Mouse (Mus musculus) hindbrain, embryonic 15.5 days (tissue): ENCODE measurements at regions not wholly inside any gene's neighbourhood (a gene's known extent, or its start where the extent isn't known, plus 50 kb on each side); places are given as distances from the start of the nearest gene placed in this dataset.
A peak's percentile ranks its signal among the peaks of the same experiment; 100 is the strongest.

Experiments
- ATAC-seq: fragments of 200-750 bp; cut with Nextera tagmentation; 2 replicates; pipeline ENCODE4 v1.8.0; 2017; ENCODE audit warnings: low read depth, moderate number of reproducible peaks, moderate TSS enrichment; ENCODE audit not compliant: low FRiP score
- H3K27ac ChIP-seq: fragments of 300-500 bp; sonication (generic); replicated peaks from 2 replicates; pipeline ENCODE4 v1.5.1; 2015; ENCODE audit warnings: mild to moderate bottlenecking, inconsistent platforms
- H3K27me3 ChIP-seq: fragments of 300-500 bp; sonication (generic); 2 replicates; pipeline ENCODE4 v1.6.1; 2015; ENCODE audit warnings: control low read depth, inconsistent platforms
- H3K36me3 ChIP-seq: fragments of 300-500 bp; sonication (generic); 2 replicates; pipeline ENCODE4 v1.6.1; 2015; ENCODE audit warnings: control low read depth, inconsistent platforms
- H3K4me1 ChIP-seq: fragments of 300-500 bp; sonication (generic); replicated peaks from 2 replicates; pipeline ENCODE4 v1.6.1; 2015; ENCODE audit warnings: control low read depth, inconsistent platforms
- H3K4me2 ChIP-seq: fragments of 300-500 bp; sonication (generic); 2 replicates; pipeline ENCODE4 v1.6.1; 2015; ENCODE audit warnings: moderate library complexity, mild to moderate bottlenecking, inconsistent platforms
- H3K4me3 ChIP-seq: fragments of 300-500 bp; sonication (generic); 2 replicates; pipeline ENCODE4 v1.5.1; 2015; ENCODE audit warnings: mild to moderate bottlenecking, inconsistent platforms
- H3K9ac ChIP-seq: fragments of 300-500 bp; sonication (generic); 2 replicates; pipeline ENCODE4 v1.6.1; 2015; ENCODE audit warnings: inconsistent platforms
- H3K9me3 ChIP-seq: fragments of 300-500 bp; sonication (generic); 2 replicates; pipeline ENCODE4 v1.6.1; 2016; ENCODE audit warnings: control low read depth, inconsistent platforms
- WGBS: fragments of 180-500 bp; shearing (Covaris S2); methylation state at CpG from one replicate; pipeline ENCODE4 v1.1.7; 2015; 5-methylcytosine and 5-hydroxymethylcytosine counted together

DNA sequence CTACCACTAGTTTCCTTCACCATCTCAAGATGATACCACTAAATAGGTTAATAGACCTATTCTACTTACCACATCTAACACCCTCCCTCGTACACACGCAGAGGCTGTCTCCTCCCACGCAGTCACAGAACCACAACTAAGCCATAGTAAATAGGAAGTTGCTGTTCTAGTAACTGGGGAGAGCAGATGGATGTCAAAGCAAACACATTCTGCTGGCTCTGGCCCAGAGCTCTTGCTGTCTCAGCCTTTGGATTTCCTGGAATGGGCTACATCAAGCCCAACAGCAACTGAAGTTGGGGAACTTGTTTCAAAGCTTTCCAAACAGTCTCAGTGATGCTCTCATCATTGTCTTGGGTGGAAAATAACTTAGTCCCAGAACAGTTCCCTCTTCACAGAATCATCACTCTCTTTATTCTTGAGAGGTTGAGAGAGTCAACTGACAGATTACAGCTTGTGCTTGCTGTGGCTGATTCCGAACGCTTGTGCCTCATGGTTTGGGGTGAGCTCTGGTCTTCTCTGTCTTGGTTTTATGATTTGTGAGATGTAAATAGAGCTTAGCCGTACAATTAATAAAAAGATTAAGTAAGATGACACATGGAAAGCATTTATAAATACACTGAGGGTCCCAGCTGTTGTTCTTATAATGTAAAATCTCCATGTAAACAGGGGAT, 538.5 kb upstream of the Klf4 start:
- ATAC-seq, result no peak
- no peaks in the 10 kb centered on the region for H3K36me3 ChIP-seq
- no peak overlapping the region for H3K9ac ChIP-seq
- H3K9me3 ChIP-seq, result no peaks in the 10 kb centered on the region
- no peak overlapping the region for H3K4me3 ChIP-seq
- H3K4me2 ChIP-seq, result no peak overlapping the region
- H3K4me1 ChIP-seq, result no peaks in the 10 kb centered on the region
- no peaks in the 10 kb centered on the region for H3K27me3 ChIP-seq
- 80% methylated on average over 6 of the region's 6 CpGs for WGBS
- no peak overlapping the region for H3K27ac ChIP-seq

DNA sequence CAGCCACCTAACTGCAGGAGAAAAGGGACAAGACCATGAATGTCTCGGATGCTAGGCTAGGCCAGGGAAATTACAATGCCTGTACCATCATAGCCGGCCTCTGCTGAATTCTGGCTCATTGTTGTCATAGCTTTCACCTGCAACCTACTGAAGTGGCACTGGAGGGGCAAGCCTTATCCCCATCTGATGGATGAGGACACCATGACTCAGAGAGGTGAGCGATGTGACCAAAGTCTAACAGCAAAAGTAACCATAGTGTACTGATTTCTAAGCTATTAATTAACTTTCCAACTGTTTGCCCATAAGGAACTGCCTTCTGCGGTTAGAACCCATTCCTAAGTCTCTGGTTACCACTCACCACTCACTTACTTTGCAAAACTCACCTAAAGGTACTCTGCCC, 536.6 kb upstream of the Klf4 start:
- no peaks in the 10 kb centered on the region for H3K36me3 ChIP-seq
- no peak overlapping the region for H3K27ac ChIP-seq
- no peak overlapping the region for H3K9ac ChIP-seq
- no peak for ATAC-seq
- no peak overlapping the region for H3K4me3 ChIP-seq
- H3K4me2 ChIP-seq, result no peak overlapping the region
- no peaks in the 10 kb centered on the region for H3K27me3 ChIP-seq
- H3K9me3 ChIP-seq, result no peaks in the 10 kb centered on the region
- WGBS, result 91% methylated on average over 4 of the region's 4 CpGs
- H3K4me1 ChIP-seq, result no peaks in the 10 kb centered on the region

DNA sequence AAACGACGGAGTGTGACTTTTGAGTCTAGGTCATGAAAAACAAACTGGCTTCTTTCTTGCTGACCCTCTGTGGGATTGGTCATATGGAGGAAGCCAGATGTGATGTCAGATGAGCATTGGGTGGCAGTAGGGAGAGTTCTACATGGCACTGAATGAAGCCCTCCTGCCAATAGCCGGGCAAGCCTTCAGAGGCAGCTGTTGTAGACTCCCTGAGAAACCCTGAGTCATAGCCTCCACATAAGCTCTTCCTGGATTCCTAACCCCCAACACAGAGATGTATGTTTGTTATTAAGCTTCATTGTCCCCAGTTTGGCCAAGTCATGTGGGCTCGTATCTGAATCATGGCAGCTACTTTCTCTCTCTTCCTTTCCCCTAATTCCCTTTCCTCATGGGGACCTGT, 532.4 kb upstream of the Klf4 start:
- no peak overlapping the region for H3K4me2 ChIP-seq
- H3K9me3 ChIP-seq, result no peaks in the 10 kb centered on the region
- H3K9ac ChIP-seq, result no peak overlapping the region
- no peaks in the 10 kb centered on the region for H3K36me3 ChIP-seq
- no peak for ATAC-seq
- H3K27me3 ChIP-seq, result no peaks in the 10 kb centered on the region
- WGBS, result 94% methylated on average over 4 of the region's 4 CpGs
- H3K4me1 ChIP-seq, result no peaks in the 10 kb centered on the region
- no peak overlapping the region for H3K27ac ChIP-seq
- no peak overlapping the region for H3K4me3 ChIP-seq

DNA sequence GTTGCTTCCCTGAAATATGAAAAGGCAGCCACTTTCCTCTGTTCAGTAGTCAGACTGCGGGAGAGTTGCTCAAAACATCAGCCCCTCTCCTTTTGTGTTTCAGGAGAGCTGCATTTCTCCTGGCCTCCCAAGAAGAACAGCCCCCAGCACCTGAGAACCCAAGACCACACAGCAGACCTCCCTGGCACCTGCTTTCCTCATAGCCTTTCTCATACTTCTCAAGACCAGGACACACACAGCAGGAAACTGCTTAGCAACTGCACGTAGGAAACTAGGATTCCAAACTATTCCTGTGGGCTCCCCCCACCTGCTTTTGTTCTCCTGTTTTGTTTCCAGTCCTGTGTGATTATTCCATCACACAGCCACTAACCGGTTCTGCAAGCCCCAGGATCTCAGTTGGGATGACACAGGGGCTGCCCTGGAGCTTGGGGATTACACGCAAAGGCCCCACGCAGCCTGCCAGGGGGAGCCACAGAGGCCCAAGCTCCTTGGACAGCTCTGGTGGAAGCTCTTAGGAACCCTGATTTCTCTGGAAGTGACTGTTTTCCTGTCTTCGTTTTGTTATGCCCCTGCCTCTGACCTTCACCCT, 519.6 kb upstream of the Klf4 start:
- 30% methylated on average over 6 of the region's 6 CpGs for WGBS
- Histone ChIP-seq H3K4me1 (peaks cover 6% of the 10 kb centered on the region; the same call in 1 of the 2 replicates), H3K27me3 (no peaks in the 10 kb centered on the region), H3K4me3 (no peak overlapping the region), H3K9me3 (no peaks in the 10 kb centered on the region), H3K27ac (no peak overlapping the region), H3K9ac (no peak overlapping the region), H3K4me2 (no peak overlapping the region), H3K36me3 (no peaks in the 10 kb centered on the region)
- ATAC-seq, result no peak; the same call in 1 of the 2 replicates

DNA sequence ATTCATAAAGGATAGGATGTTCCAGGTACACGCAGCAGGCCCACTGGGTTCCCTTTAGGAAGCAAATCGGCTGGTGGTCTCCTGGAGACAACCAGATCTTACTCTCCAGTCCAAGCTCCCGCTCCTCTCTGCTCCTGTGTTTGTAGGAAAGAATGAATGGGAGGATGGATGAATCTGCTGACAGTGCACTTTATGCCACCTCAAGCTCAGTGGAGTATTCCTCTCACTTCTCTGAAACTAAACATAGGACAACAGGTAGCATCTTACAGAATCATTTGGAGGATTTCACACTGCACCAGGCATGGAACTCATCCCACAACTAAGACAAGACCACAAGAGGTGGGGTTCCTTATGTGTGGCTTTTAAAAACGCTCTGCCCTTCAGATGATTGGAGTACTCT, 507.1 kb upstream of the Klf4 start:
- H3K27me3 ChIP-seq, result no peaks in the 10 kb centered on the region
- H3K4me1 ChIP-seq, result no peaks in the 10 kb centered on the region
- H3K9me3 ChIP-seq, result no peaks in the 10 kb centered on the region
- no peak overlapping the region for H3K4me2 ChIP-seq
- no peak overlapping the region for H3K9ac ChIP-seq
- H3K27ac ChIP-seq, result no peak overlapping the region
- H3K36me3 ChIP-seq, result no peaks in the 10 kb centered on the region
- H3K4me3 ChIP-seq, result no peak overlapping the region
- 92% methylated on average over 4 of the region's 4 CpGs for WGBS
- no peak for ATAC-seq

DNA sequence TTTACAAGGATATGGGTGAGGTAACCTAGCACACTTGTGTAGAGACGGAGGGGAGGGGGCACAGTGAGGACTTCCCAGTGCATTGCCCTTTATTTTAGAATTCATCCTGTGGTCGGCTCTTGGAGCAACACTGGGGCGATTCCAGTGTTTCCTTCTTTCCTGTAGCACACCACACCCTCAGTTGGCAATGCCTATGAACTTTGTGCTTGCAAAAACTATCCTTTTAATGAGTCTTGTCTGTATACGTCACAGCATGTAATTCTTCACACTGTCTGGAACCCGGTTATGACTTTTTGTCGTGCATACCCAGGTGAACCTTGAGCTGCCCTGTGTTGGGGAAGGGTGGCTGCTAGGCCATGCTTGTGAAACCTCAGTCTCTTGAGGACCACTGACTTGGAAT, 504.1 kb upstream of the Klf4 start:
- WGBS, result 83% methylated on average over 6 of the region's 6 CpGs
- Histone ChIP-seq H3K9ac (no peak overlapping the region), H3K36me3 (no peaks in the 10 kb centered on the region), H3K4me3 (no peak overlapping the region), H3K9me3 (no peaks in the 10 kb centered on the region), H3K4me1 (no peaks in the 10 kb centered on the region), H3K27me3 (no peaks in the 10 kb centered on the region), H3K27ac (0 out of 2 replicates have a peak overlapping the region, but pooled peaks have one; percentile 34), H3K4me2 (no peak overlapping the region)
- ATAC-seq, result no peak

DNA sequence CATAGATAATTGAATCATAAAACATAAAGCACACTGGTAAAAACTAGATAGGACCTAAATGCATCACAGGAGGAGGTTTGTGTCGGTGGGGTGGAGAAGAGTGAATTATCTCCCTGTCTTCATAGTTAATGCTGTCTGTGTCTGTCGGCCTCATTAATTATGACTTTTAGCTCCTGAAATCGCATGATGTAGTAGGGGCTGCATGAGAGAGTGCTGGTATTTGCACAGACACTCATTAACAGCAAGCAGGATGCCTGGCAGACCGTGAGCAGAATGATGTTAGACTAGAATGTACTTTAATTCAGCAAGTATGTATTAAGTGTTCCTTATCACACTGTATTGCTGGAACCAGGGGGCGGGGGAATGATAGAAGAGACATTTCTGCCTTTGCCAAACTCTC, 503.3 kb upstream of the Klf4 start:
- 56% methylated on average over 5 of the region's 5 CpGs for WGBS

DNA sequence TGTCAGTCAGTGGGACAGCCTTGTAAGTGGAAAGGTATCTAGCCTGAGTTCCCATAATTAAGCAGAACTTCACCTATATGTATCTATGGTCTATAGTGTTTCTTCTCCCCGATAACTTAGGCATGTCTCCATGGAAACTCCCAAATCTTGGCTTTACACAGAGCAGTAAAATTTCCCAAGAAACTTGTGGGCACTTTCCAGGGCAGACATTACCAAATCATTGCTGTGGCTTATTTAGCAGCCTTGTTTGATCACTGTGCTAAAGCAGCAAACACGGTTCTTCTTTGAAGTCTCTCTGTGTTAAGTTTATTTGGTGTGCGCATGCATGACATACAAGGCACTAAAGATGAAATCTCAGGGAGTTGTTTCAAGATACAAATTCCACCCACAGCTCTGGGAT, 496.2 kb upstream of the Klf4 start:
- 84% methylated on average over 3 of the region's 3 CpGs for WGBS

More for the DNA sequence above, 503.3 kb upstream of the Klf4 start:
- Histone ChIP-seq H3K9ac (no peak overlapping the region), H3K27me3 (no peaks in the 10 kb centered on the region), H3K4me2 (no peak overlapping the region), H3K4me1 (no peaks in the 10 kb centered on the region), H3K27ac (0 out of 2 replicates have a peak overlapping the region, but pooled peaks have one; percentile 34), H3K36me3 (no peaks in the 10 kb centered on the region), H3K9me3 (no peaks in the 10 kb centered on the region), H3K4me3 (no peak overlapping the region)
- ATAC-seq, result peak; percentile 65; the same call in 1 of the 2 replicates

DNA sequence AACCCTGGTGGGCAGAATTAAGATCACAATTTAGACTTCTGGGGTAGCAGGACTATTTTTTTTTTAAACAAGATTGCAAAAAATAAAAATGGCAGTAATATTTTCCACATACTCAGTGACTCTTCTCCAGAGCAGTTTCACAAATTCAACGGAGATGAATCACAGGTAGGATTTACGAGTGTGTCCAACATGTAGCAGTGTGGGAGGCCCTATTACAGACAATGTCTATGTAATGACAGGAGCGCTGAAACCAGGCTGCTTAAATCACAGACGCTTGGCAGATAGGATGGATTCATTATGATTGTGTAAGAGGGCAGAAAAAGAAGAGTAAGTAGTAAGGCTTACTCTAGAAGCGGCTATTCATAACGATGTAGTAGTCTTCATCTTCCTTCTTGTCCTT, 495.0 kb upstream of the Klf4 start:
- Histone ChIP-seq H3K4me3 (no peak overlapping the region), H3K4me1 (no peaks in the 10 kb centered on the region), H3K27me3 (no peaks in the 10 kb centered on the region), H3K36me3 (no peaks in the 10 kb centered on the region), H3K9ac (no peak overlapping the region), H3K27ac (no peak overlapping the region), H3K9me3 (no peaks in the 10 kb centered on the region), H3K4me2 (no peak overlapping the region)
- ATAC-seq, result no peak
- 92% methylated on average over 6 of the region's 6 CpGs for WGBS

More for the DNA sequence above, 496.2 kb upstream of the Klf4 start:
- no peak overlapping the region for H3K4me2 ChIP-seq
- H3K4me1 ChIP-seq, result no peaks in the 10 kb centered on the region
- no peaks in the 10 kb centered on the region for H3K9me3 ChIP-seq
- no peak overlapping the region for H3K9ac ChIP-seq
- no peak overlapping the region for H3K4me3 ChIP-seq
- no peaks in the 10 kb centered on the region for H3K27me3 ChIP-seq
- ATAC-seq, result no peak
- H3K36me3 ChIP-seq, result no peaks in the 10 kb centered on the region
- no peak overlapping the region for H3K27ac ChIP-seq

DNA sequence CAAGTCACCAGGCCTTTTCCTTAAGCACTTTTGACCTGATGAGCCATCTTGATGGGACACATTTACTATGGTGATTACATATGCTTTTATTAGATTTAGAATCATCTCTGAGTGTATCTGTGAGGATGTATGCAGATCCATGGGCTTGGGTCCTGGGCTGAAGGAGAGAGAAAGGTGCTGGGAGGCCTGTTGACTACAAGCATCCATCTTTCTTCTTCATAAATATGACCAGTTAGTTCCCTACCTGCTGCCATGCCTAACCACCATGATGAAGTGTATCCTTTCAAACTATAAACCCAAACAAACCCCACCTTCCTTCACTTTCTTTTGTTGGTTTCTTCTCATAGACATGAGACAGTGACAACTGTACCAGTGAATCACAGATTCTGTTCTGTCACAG, 492.2 kb upstream of the Klf4 start:
- Histone ChIP-seq H3K9ac (no peak overlapping the region), H3K27ac (no peak overlapping the region)
- no peak for ATAC-seq

DNA sequence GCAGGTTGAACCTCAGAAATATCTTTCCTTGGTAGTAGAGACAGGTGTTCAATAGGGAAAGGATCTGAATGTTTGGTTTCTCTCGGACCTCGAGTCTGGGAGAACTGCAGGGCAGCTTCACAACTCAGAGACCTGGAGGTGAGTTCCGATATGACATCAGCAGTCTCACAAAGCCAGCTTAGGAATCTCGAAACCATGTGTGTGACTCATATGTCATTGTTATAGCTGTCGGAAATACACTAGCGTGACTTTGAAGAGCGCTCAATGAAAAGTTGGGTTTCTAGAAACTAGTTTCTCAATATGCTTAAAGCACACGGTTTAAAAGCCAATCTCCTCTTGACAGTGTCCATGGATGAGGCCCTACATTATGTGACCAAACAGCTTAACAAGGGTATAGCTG, 485.9 kb upstream of the Klf4 start:
- no peak overlapping the region for H3K4me3 ChIP-seq

More for the DNA sequence above, 492.2 kb upstream of the Klf4 start:
- Histone ChIP-seq H3K27me3 (no peaks in the 10 kb centered on the region), H3K4me1 (no peaks in the 10 kb centered on the region), H3K4me3 (no peak overlapping the region), H3K36me3 (no peaks in the 10 kb centered on the region), H3K4me2 (no peak overlapping the region), H3K9me3 (no peaks in the 10 kb centered on the region)

DNA sequence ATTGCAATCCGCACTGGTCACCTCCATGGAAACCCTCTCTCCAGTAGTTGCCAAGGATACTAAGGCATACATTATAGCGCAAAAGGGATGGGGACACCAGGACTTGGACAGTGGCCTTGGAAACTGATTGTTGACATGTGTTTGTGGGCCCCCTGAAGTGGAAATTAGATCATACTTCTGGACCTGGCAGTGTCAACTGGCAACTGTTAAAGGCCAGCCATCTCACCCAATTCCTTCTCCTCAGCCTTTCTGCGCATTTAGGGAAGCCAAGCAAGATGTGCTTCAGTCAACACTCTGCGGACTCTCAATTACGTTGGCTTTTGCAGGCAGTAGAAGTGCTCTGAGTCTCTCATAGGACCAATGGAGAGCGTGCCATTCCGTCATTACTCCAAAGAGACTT, 483.2 kb upstream of the Klf4 start:
- ATAC-seq, result no peak
- H3K4me2 ChIP-seq, result no peak overlapping the region
- H3K4me3 ChIP-seq, result no peak overlapping the region
- H3K9me3 ChIP-seq, result no peaks in the 10 kb centered on the region
- no peak overlapping the region for H3K27ac ChIP-seq
- WGBS, result 84% methylated on average over 7 of the region's 7 CpGs
- H3K4me1 ChIP-seq, result no peaks in the 10 kb centered on the region
- H3K9ac ChIP-seq, result no peak overlapping the region
- no peaks in the 10 kb centered on the region for H3K36me3 ChIP-seq
- H3K27me3 ChIP-seq, result no peaks in the 10 kb centered on the region

More for the DNA sequence above, 485.9 kb upstream of the Klf4 start:
- ATAC-seq, result no peak
- no peaks in the 10 kb centered on the region for H3K36me3 ChIP-seq
- H3K4me1 ChIP-seq, result no peaks in the 10 kb centered on the region
- H3K9me3 ChIP-seq, result no peaks in the 10 kb centered on the region
- H3K9ac ChIP-seq, result no peak overlapping the region
- H3K27ac ChIP-seq, result no peak overlapping the region
- no peak overlapping the region for H3K4me2 ChIP-seq
- WGBS, result 95% methylated on average over 8 of the region's 8 CpGs
- H3K27me3 ChIP-seq, result no peaks in the 10 kb centered on the region

DNA sequence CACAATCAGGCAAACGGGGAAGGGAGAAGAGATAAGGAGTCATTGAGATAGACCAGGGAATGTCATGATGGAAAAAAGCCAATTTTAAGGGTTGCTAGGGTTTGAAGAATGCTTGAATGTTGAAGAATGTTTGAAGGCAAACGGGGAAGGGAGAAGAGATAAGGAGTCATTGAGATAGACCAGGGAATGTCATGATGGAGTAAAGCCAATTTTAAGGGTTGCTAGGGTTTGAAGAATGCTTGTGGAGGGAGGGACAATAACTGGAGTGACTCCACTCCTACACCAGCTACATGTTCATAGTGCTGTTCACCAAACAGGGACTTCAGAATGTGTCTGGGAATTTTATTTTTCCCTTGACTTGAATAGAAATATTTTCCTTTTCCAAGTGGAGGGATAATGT, 476.0 kb upstream of the Klf4 start:
- Histone ChIP-seq H3K27ac (no peak overlapping the region), H3K4me3 (no peak overlapping the region), H3K27me3 (no peaks in the 10 kb centered on the region), H3K4me2 (no peak overlapping the region), H3K9ac (no peak overlapping the region), H3K36me3 (no peaks in the 10 kb centered on the region), H3K9me3 (no peaks in the 10 kb centered on the region), H3K4me1 (no peaks in the 10 kb centered on the region)
- ATAC-seq, result no peak
- 82% methylated on average over 2 of the region's 2 CpGs for WGBS
